Comparison of ENCODE assay signal across 10 mouse cellular contexts in genomic region chr9:106345630-106346029, GRCm38 (mm10). TPM values are rescaled to one million over a fixed set of nuclear protein-coding genes. Genes with fewer than 3 reads are reported as not detected.
DNase-seq lines count a peak whose midpoint lies in the region; ATAC-seq and TF ChIP-seq lines count a peak whose summit lies in the region.
"Had no signal": no experiment of that assay in that cellular context is flagged by ENCODE, and none has a peak within 500 bp of the region (broad histone marks: within the 10 kb centered on the region; RNA-seq: fewer than 3 reads in every experiment).

No protein-coding gene starts in this region.

- DNase-seq in adrenal gland, adult (ENCODE audit: inconsistent age in 2 of 2, low spot score in 1 of 2) = no peak
- no peak for DNase-seq in left cerebral cortex, postnatal 25 days (ENCODE audit: low spot score in 2 of 2)

- TF ChIP-seq POLR2A in olfactory bulb, adult 2 months (IDR thresholded peaks at IDR 0.05; ENCODE audit: insufficient read depth, low read depth, low read length) = no peak

- no peak for TF ChIP-seq CTCF in intestine, postnatal 0 days (IDR thresholded peaks at IDR 0.05; ENCODE audit: low read depth)
- TF ChIP-seq CTCF in olfactory bulb, adult 2 months (IDR thresholded peaks at IDR 0.05; ENCODE audit: insufficient read depth, low read depth, low read length) = no peak

- WGBS in forebrain, embryonic 12.5 days = 35% methylated on average over 6 of the region's 6 CpGs
- WGBS in forebrain, embryonic 13.5 days = 43% methylated on average over 6 of the region's 6 CpGs
- WGBS in intestine, embryonic 15.5 days = 55% methylated on average over 6 of the region's 6 CpGs
- 63% methylated on average over 6 of the region's 6 CpGs for WGBS in intestine, postnatal 0 days
- 54% methylated on average over 6 of the region's 6 CpGs for WGBS in intestine, embryonic 16.5 days
- WGBS in olfactory bulb, adult 2 months = 49% methylated on average over 6 of the region's 6 CpGs

- no peak overlapping the region for H3K4me2 ChIP-seq in forebrain, embryonic 12.5 days
- no peak overlapping the region for H3K4me2 ChIP-seq in forebrain, embryonic 13.5 days
- H3K4me2 ChIP-seq in intestine, embryonic 15.5 days (replicated peaks) = no peak overlapping the region
- H3K4me2 ChIP-seq in intestine, postnatal 0 days (replicated peaks; ENCODE audit: low read depth) = no peak overlapping the region
- no peak overlapping the region for H3K4me2 ChIP-seq in intestine, embryonic 16.5 days (ENCODE audit: low read depth, low read length)
- H3K4me2 ChIP-seq: liver, embryonic 11.5 days had no signal

- H3K9me3 ChIP-seq in forebrain, embryonic 12.5 days = no peaks in the 10 kb centered on the region
- H3K9me3 ChIP-seq in forebrain, embryonic 13.5 days (replicated peaks) = no peaks in the 10 kb centered on the region
- H3K9me3 ChIP-seq in intestine, embryonic 15.5 days = no peaks in the 10 kb centered on the region
- H3K9me3 ChIP-seq in intestine, postnatal 0 days (ENCODE audit: control insufficient read depth) = no peaks in the 10 kb centered on the region
- H3K9me3 ChIP-seq in intestine, embryonic 16.5 days (ENCODE audit: control insufficient read depth, low read length) = no peaks in the 10 kb centered on the region

- peaks cover 26% of the 10 kb centered on the region for H3K4me1 ChIP-seq in forebrain, embryonic 12.5 days
- peaks cover 8% of the 10 kb centered on the region for H3K4me1 ChIP-seq in forebrain, embryonic 13.5 days
- H3K4me1 ChIP-seq in intestine, embryonic 15.5 days (replicated peaks) = peaks cover 24% of the 10 kb centered on the region
- H3K4me1 ChIP-seq in intestine, postnatal 0 days (replicated peaks; ENCODE audit: control insufficient read depth, insufficient read depth, low read length) = no peaks in the 10 kb centered on the region
- H3K4me1 ChIP-seq in intestine, embryonic 16.5 days (ENCODE audit: control insufficient read depth, insufficient read depth, low read length) = peaks cover 13% of the 10 kb centered on the region
- peaks cover 48% of the 10 kb centered on the region for H3K4me1 ChIP-seq in olfactory bulb, adult 2 months (ENCODE audit: control insufficient read depth, insufficient read depth, low read length)

- no peaks in the 10 kb centered on the region; the same call in 1 of the 2 replicates for H3K27me3 ChIP-seq in forebrain, embryonic 12.5 days
- no peaks in the 10 kb centered on the region for H3K27me3 ChIP-seq in forebrain, embryonic 13.5 days
- H3K27me3 ChIP-seq in intestine, embryonic 15.5 days (replicated peaks) = no peaks in the 10 kb centered on the region
- no peaks in the 10 kb centered on the region for H3K27me3 ChIP-seq in intestine, postnatal 0 days (replicated peaks; ENCODE audit: control insufficient read depth, insufficient read depth, low read length)
- no peaks in the 10 kb centered on the region for H3K27me3 ChIP-seq in intestine, embryonic 16.5 days (replicated peaks; ENCODE audit: control insufficient read depth, insufficient read depth, low read length)
- H3K27me3 ChIP-seq: Patski had no signal

- H3K27ac ChIP-seq in forebrain, embryonic 12.5 days = no peak overlapping the region
- no peak overlapping the region for H3K27ac ChIP-seq in forebrain, embryonic 13.5 days
- peak overlapping the region; percentile 32; the same call in 1 of the 2 replicates for H3K27ac ChIP-seq in intestine, embryonic 15.5 days
- no peak overlapping the region for H3K27ac ChIP-seq in intestine, postnatal 0 days (ENCODE audit: low read depth, low read length)
- no peak overlapping the region for H3K27ac ChIP-seq in intestine, embryonic 16.5 days (ENCODE audit: low read length)
- H3K27ac ChIP-seq in olfactory bulb, adult 2 months (ENCODE audit: insufficient read depth, low read depth, low read length) = peak overlapping the region; percentile 93

- no peaks in the 10 kb centered on the region for H3K36me3 ChIP-seq in forebrain, embryonic 12.5 days (replicated peaks)
- no peaks in the 10 kb centered on the region for H3K36me3 ChIP-seq in forebrain, embryonic 13.5 days (ENCODE audit: poor library complexity, severe bottlenecking)
- H3K36me3 ChIP-seq in intestine, embryonic 15.5 days = no peaks in the 10 kb centered on the region
- H3K36me3 ChIP-seq in intestine, postnatal 0 days (ENCODE audit: control insufficient read depth, insufficient read depth) = no peaks in the 10 kb centered on the region
- H3K36me3 ChIP-seq in intestine, embryonic 16.5 days (ENCODE audit: control insufficient read depth, insufficient read depth, low read length) = no peaks in the 10 kb centered on the region

- intact Hi-C loops in left cerebral cortex, postnatal 25 days (cut with DNase I) = loop anchor here (2.0 to 5.0 kb wide), 3 partner anchors 21 to 73 kb away; no protein-coding TSS in a partner anchor

- no peak overlapping the region for H3K4me3 ChIP-seq in forebrain, embryonic 12.5 days (replicated peaks)
- H3K4me3 ChIP-seq in forebrain, embryonic 13.5 days = no peak overlapping the region
- no peak overlapping the region for H3K4me3 ChIP-seq in intestine, embryonic 15.5 days (replicated peaks)
- H3K4me3 ChIP-seq in intestine, postnatal 0 days (ENCODE audit: low read depth, low read length) = no peak overlapping the region
- H3K4me3 ChIP-seq in intestine, embryonic 16.5 days (ENCODE audit: low read length) = no peak overlapping the region
- H3K4me3 ChIP-seq in olfactory bulb, adult 2 months (ENCODE audit: insufficient read depth, low read depth, low read length) = 0 out of 2 replicates have a peak overlapping the region, but pooled peaks have one; percentile 2

- 0 out of 2 replicates have a peak overlapping the region, but pooled peaks have one; percentile 3 for H3K9ac ChIP-seq in forebrain, embryonic 12.5 days
- H3K9ac ChIP-seq in forebrain, embryonic 13.5 days = no peak overlapping the region; the same call in 1 of the 2 replicates
- H3K9ac ChIP-seq in intestine, embryonic 15.5 days = no peak overlapping the region
- H3K9ac ChIP-seq in intestine, postnatal 0 days (ENCODE audit: low read depth, low read length) = no peak overlapping the region
- H3K9ac ChIP-seq in intestine, embryonic 16.5 days (ENCODE audit: low read depth, low read length) = 0 out of 2 replicates have a peak overlapping the region, but pooled peaks have one; percentile 11

- ATAC-seq in forebrain, embryonic 12.5 days (ENCODE audit: low FRiP score) = no peak
- ATAC-seq in forebrain, embryonic 13.5 days = no peak
- ATAC-seq in intestine, embryonic 15.5 days = no peak
- no peak for ATAC-seq in intestine, postnatal 0 days
- no peak for ATAC-seq in intestine, embryonic 16.5 days

RNA-seq across cellular contexts. Expression of gene Dusp7, which starts 22.8 kb away (rescaled TPM):
- 12.1 and 16.3 TPM in 2 replicates for polyA plus RNA-seq in forebrain, embryonic 12.5 days (2016; fragmentation: Nextera tagmentation; extraction: Ambion mirVana)
- 7.1 and 8.7 TPM in 2 replicates for polyA plus RNA-seq in forebrain, embryonic 13.5 days (2015; fragmentation: Nextera tagmentation; extraction: Ambion mirVana)
- polyA plus RNA-seq in intestine, embryonic 15.5 days (2015; fragmentation: Nextera tagmentation; extraction: Ambion mirVana) = 10.0 and 10.3 TPM in 2 replicates
- 4.6 TPM in 2 replicates for polyA plus RNA-seq in intestine, postnatal 0 days (2015; fragmentation: Nextera tagmentation; extraction: Ambion mirVana)
- 4.8 and 6.3 TPM in 2 replicates for polyA plus RNA-seq in intestine, embryonic 16.5 days (2015; fragmentation: Nextera tagmentation; extraction: Ambion mirVana)
- not detected in 2 replicates for polyA plus RNA-seq in olfactory bulb, adult 2 months (2012; ENCODE audit: insufficient read depth, insufficient read length, low replicate concordance, missing spikeins)
- 100 to 1,000 TPM; 101 to 109 TPM for total RNA-seq in left cerebral cortex, postnatal 25 days (2021)

Comparison
In these comparisons a context has a peak if more than half of its experiments do, and no peak if none do; other contexts are left out.
1. H3K27ac ChIP-seq: peak in intestine, embryonic 15.5 days (single experiment) and olfactory bulb, adult 2 months (single experiment); none in forebrain, embryonic 12.5 days (single experiment), forebrain, embryonic 13.5 days (single experiment), intestine, postnatal 0 days (single experiment) and intestine, embryonic 16.5 days (single experiment).
2. H3K9ac ChIP-seq: peak in forebrain, embryonic 12.5 days (single experiment) and intestine, embryonic 16.5 days (single experiment); none in forebrain, embryonic 13.5 days (single experiment), intestine, embryonic 15.5 days (single experiment) and intestine, postnatal 0 days (single experiment).